Mouse (Mus musculus): ENCODE measurements around the gene Prkch.
A peak's percentile ranks its signal among the peaks of the same experiment; 100 is the strongest.

Gene Prkch

GRCm38 (mm10) chr12:73807228-73807627, 222.6 kb downstream of the Prkch start:
- no peak for DNase-seq

DNA sequence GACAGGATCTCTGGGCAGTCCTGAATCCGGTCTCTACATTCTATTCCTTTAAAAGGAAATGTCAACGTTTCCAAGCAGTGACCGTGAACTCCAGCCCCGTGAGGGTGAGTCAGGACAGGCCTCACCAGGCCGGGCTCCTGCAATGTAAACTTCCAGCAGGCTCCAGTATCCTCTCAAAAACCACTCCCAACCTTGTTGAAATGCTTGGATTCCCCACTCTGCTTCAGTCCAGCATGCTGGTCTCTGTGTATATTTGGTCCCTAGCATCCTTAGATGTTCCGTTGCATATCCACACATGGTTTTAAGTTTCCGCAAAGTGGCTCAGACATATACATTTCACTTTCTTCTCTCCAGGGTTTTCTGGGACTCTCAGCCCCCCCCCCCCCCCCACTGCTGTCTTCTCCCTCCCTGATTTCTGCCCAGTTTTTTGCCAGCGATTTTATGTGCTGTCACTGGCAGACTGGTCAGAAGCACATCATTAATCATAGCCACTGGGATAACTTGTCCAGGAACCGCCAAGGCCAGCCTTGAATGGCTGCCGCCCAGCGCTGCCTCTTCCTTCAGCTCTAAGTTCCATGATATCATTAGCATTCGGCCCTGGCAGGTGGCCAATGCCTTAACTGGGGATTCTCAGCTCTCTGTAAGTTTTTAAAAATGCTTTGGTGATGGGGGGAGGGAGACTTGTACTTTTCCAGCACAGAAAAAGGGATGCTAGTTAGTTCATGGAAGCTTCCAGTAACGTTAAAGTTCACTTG, 225.6 kb downstream of the Prkch start:
- peak in 1 of 2 experiments; percentile 53 for DNase-seq

DNA sequence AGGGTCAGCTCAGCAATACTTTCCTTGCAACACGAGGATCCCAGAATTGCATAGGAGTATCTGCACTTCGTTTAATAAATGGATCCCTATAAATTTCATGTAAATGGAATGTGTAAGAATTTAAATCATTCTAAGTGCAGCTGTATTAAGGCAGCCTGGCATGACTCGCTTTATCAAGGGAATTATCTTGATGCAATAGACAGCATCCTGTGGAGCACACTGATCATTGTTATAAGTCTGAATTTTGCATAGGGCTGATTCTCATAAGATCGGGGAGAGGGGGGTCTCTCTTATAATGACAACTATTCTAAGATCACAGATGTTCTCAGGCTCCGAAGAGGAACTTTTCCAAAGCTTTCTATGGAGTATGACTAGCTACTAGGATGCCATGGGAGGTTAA, 226.3 kb downstream of the Prkch start:
- DNase-seq = no peak

- DNase-seq = no peak
Measured at GRCm38 (mm10) chr12:73812198-73812597, 227.6 kb downstream of the Prkch start.

DNA sequence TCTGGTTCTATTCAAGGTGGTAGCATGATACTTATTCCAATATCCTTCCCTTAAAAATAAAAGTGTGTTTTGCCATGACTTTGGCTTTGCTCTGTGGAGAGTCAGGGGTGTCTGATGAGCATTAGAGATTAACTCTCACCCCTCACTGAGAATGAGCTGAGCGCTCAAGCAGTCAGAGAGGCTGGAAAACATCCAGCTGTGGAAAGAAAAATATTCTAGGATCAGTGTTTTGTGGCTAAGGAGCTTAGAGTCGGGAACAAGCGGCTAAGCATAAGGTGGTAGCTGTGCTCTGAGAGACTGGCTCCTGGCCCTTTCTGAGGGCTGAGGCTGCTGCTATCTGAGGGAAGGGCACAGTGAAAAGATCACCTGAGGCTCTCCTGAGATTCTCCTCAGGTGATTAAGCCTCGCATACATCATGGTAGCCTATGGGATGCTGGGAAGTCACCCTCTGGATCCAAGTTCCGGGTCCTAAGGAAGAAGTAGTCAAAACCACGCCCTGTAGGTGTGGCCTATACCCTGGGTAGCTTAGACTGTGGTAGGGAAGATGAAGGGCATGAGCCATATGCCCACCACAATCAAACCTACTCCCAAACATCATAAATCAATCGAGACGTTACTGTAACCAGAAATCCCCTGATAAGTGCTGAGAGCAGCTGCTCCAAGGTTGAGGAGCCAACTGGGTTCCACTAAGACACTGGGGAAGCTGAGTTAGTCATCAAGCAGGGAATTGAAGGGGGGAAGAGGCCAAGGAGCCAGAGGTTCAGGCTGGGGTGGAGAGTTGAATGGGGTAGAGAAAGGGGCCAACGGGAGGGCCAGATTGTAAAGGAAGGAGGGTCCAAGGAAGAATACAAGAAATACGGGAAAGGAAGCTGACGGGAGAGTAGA, 228.7 kb downstream of the Prkch start:
- no peak for DNase-seq

DNA sequence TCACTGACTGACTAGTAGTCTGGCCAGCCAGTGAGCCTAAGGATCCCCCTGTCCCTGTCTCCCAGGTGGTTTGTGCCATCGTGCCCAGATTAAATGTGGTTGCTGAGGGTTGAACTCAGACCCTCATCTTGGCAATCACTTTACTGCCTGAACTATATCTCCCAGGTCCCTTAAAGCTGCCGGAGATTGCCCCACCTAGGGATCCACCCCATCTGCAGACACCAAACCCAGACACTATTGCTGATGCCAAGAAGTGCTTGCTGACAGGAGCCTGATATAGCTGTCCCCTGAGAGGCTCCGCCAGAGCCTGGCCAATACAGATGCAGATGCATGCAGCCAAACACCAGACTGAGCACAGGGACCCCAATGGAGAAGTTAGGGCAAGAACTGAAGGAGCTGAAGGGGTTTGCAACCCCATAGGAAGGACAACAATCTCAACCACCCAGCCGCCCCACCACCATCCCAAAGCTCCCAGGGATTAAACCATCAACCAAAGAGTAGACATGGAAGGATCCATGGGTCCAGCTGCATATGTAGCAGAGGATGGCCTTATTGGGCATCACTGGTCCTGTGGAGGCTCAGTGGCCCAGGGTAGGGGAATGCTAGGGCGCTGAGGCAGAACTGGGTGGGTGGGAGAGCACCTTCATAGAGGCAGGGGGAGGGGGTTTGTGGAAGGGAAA, 229.6 kb downstream of the Prkch start:
- DNase-seq = no peak

GRCm38 (mm10) chr12:73814897-73815296, 230.3 kb downstream of the Prkch start:
- DNase-seq = no peak

DNA sequence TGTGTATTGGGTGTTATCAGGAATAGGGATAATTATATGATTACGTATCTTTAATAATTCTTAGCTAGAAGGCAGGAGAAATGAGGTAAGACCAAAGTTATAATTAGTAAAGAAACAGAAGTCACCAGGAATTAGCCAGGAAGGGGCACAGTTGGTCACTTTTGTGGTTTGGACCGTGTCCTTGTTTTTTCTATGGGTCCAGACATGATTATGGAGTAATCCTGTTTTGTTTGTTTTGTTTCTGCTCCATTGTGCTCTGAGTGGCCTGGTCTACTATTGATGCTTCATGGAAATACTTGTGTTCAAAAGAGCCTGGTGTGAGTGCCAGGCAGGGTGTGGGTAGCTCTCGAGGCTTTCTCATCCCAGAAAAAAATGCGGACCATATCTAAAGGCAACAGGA, 230.9 kb downstream of the Prkch start:
- no peak for DNase-seq

DNA sequence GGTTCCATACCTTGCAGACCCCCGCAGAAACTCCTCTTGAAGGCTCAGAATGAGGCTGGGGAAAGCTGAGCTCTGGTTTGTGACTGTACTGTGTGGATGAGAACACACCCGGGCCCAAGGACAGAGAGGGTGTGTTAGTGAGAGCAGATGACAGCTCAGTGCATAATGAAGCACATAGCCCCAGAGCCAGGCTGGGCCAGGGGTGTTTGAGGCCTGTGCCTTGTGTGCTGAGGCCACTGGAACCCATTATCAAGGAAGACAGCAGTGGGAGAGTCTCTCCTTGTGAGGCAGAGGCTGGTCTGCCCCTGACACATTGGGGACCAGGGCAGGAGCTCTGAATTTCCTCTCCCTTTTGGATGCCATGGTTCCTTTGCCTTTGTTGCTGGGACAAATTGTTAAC, 231.3 kb downstream of the Prkch start:
- DNase-seq = no peak

- no peak for DNase-seq
Measured at GRCm38 (mm10) chr12:73816866-73817265, 232.3 kb downstream of the Prkch start.

DNA sequence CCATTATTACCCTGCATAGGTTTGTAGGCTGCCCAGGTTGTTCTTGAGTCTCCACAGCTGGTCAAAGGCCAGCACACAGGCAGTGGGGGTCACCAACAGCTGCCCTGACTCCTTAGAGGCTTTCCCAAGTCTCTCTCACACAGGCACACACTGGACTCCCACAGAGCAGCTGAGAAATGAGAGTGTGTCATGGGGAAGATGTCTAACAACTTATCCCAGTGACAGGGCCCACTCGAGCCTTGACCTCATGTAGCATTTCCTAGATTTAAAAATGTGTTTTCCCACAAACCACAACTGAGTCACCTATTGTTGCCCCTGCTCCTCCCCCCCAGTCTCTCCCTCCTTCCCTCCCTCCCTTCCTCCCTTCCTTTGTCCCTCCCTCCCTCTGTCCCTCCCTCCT, 234.2 kb downstream of the Prkch start:
- DNase-seq = no peak

- no peak for DNase-seq
Measured at GRCm38 (mm10) chr12:73821176-73821575, 236.6 kb downstream of the Prkch start.

DNA sequence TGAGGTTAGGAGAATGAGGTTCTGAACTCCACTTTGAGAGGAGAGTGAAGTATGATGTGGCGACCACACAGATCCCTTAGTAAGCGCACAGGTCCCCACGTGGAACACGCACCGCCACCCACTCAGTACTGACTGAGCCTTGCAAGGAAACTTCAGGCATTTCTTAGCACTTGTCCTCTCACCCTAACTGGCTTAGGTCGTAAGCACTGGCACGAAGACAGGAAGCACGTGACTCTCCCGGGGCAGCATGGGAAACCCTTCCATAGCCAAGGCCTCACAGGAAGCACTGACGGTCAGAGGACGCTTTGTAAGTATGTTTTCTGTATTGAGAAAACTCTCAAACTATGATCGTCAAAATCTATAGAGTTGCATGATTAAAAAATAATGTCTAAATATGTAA, 237.7 kb downstream of the Prkch start:
- no peak for DNase-seq

- DNase-seq = no peak
Measured at GRCm38 (mm10) chr12:73824828-73825227, 240.2 kb downstream of the Prkch start.

Measured in cerebellum, postnatal 14 days (tissue).